Comparison of ENCODE assay signal across 22 mouse cellular contexts in genomic region chr11:66680057-66680621, GRCm38 (mm10).
"Had no signal": no experiment of that assay in that cellular context is flagged by ENCODE, and none has a peak within 500 bp of the region (broad histone marks: within the 10 kb centered on the region; RNA-seq: fewer than 3 reads in every experiment).

No protein-coding gene starts in this region.

- ATAC-seq: intestine, postnatal 0 days; liver, postnatal 0 days; lung, postnatal 0 days; midbrain, embryonic 16.5 days had no signal

- H3K4me2 ChIP-seq: lung, embryonic 14.5 days; midbrain, embryonic 12.5 days; neural tube, embryonic 12.5 days had no signal

- H3K27ac ChIP-seq: kidney, postnatal 0 days; layer of hippocampus, adult 2 months; liver, embryonic 14.5 days; macrophage; midbrain, embryonic 12.5 days; neural tube, embryonic 12.5 days; stomach, postnatal 0 days had no signal

- H3K4me3 ChIP-seq: layer of hippocampus, adult 2 months; megakaryocyte, embryonic 14.5 days; midbrain, embryonic 12.5 days; neural tube, embryonic 12.5 days had no signal

- H3K36me3 ChIP-seq: midbrain, embryonic 12.5 days; neural tube, embryonic 12.5 days had no signal

- H3K9me3 ChIP-seq: midbrain, embryonic 12.5 days; neural tube, embryonic 12.5 days had no signal

- H3K4me1 ChIP-seq: megakaryocyte, embryonic 14.5 days; midbrain, embryonic 12.5 days; neural tube, embryonic 12.5 days had no signal

- H3K27me3 ChIP-seq: megakaryocyte, embryonic 14.5 days; midbrain, embryonic 12.5 days; neural tube, embryonic 12.5 days had no signal

- DNase-seq: kidney, adult 2 months; kidney, postnatal 25 days; layer of hippocampus, adult 9-11 months; liver, postnatal 0 days; lung, embryonic 14.5 days; right cerebral cortex, adult 18-20 months; right cerebral cortex, postnatal 14 days; right cerebral cortex, postnatal 4 days; thymus, adult 2 months; thymus, postnatal 14 days; thymus, postnatal 4 days had no signal

- H3K9ac ChIP-seq: liver, embryonic 14.5 days; liver, postnatal 0 days; lung, embryonic 14.5 days; midbrain, embryonic 12.5 days; neural tube, embryonic 12.5 days had no signal
